Mouse (Mus musculus) ovary, postnatal 36 days (tissue): ENCODE data around the gene Colq.
"Not testable (repeated sequence)": the region's sequence is repeated elsewhere in the genome, so short reads cannot be mapped to it uniquely, and the experiment has no call there.

Experiments
- DNase-seq: peaks from one replicate; pipeline ENCODE4 v3.0.0; 2022; ENCODE audit warnings: low spot score, mixed read lengths

Gene Colq

GRCm38 (mm10) chr14:31591243-31591642, at the start of gene Colq:
Gene Colq, minus strand, starts transcription at chr14:31591343.
- DNase-seq = no peak

GRCm38 (mm10) chr14:31640346-31640889, 49.3 kb upstream of the Colq start, which contains the start of gene Gm49387:
Gene Gm49387, minus strand, starts transcription at chr14:31640878.
- no peak for DNase-seq

GRCm38 (mm10) chr14:31630677-31631076, 39.5 kb upstream of the Colq start:
- DNase-seq = no peak

GRCm38 (mm10) chr14:31622748-31623147, 31.6 kb upstream of the Colq start:
- no peak for DNase-seq

GRCm38 (mm10) chr14:31620591-31621223, 29.6 kb upstream of the Colq start:
- DNase-seq = no peak

- DNase-seq = no peak
Observed at GRCm38 (mm10) chr14:31617997-31618396, 26.9 kb upstream of the Colq start.

- DNase-seq = no peak
Observed at GRCm38 (mm10) chr14:31617204-31617603, 26.1 kb upstream of the Colq start.

- DNase-seq = no peak
Observed at GRCm38 (mm10) chr14:31613671-31614070, 22.5 kb upstream of the Colq start.

GRCm38 (mm10) chr14:31611986-31612385, 20.8 kb upstream of the Colq start:
- no peak for DNase-seq

GRCm38 (mm10) chr14:31605514-31605913, 14.4 kb upstream of the Colq start:
- DNase-seq = no peak

GRCm38 (mm10) chr14:31604916-31605315, 13.8 kb upstream of the Colq start:
- DNase-seq = no peak

GRCm38 (mm10) chr14:31602616-31602979, 11.5 kb upstream of the Colq start:
- DNase-seq = not testable (repeated sequence)

GRCm38 (mm10) chr14:31601908-31602615, 10.9 kb upstream of the Colq start:
- no peak for DNase-seq

- DNase-seq = no peak
Observed at GRCm38 (mm10) chr14:31597446-31597845, 6.3 kb upstream of the Colq start.

GRCm38 (mm10) chr14:31596408-31596807, 5.3 kb upstream of the Colq start:
- DNase-seq = no peak

- no peak for DNase-seq
Observed at GRCm38 (mm10) chr14:31594693-31595092, 3.5 kb upstream of the Colq start.

GRCm38 (mm10) chr14:31593036-31593435, 1.9 kb upstream of the Colq start:
- DNase-seq = no peak

- DNase-seq = no peak
Observed at GRCm38 (mm10) chr14:31586451-31586850, 4.7 kb downstream of the Colq start.

- no peak for DNase-seq
Observed at GRCm38 (mm10) chr14:31583082-31583481, 8.1 kb downstream of the Colq start.

- no peak for DNase-seq
Observed at GRCm38 (mm10) chr14:31577966-31578735, 13.0 kb downstream of the Colq start.

GRCm38 (mm10) chr14:31576846-31577697, 14.1 kb downstream of the Colq start:
- DNase-seq = no peak

GRCm38 (mm10) chr14:31575866-31576265, 15.3 kb downstream of the Colq start:
- no peak for DNase-seq
